Mouse (Mus musculus) midbrain, embryonic 16.5 days (tissue): ENCODE data around the gene Qsox2. TPM values are rescaled to one million over a fixed set of nuclear protein-coding genes. Genes with fewer than 3 reads are reported as not detected.

Experiments used
- ATAC-seq: fragments of 200-750 bp; cut with Nextera tagmentation; 2 replicates; pipeline ENCODE4 v1.8.0; 2017; ENCODE audit warnings: moderate TSS enrichment
- H3K27ac ChIP-seq: fragments of 300-500 bp; sonication (generic); 2 replicates; pipeline ENCODE4 v1.5.1; 2014; ENCODE audit warnings: mild to moderate bottlenecking, low read length, mixed read lengths
- H3K27me3 ChIP-seq: fragments of 300-500 bp; sonication (generic); 2 replicates; pipeline ENCODE4 v1.6.1; 2014; ENCODE audit warnings: low read depth, low read length, mixed read lengths; ENCODE audit not compliant: control insufficient read depth, insufficient read depth
- H3K36me3 ChIP-seq: fragments of 300-500 bp; sonication (generic); 2 replicates; pipeline ENCODE4 v1.6.1; 2014; ENCODE audit warnings: mild to moderate bottlenecking, low read length, moderate library complexity, mixed read lengths; ENCODE audit not compliant: control insufficient read depth, insufficient read depth
- H3K4me1 ChIP-seq: fragments of 300-500 bp; sonication (generic); 2 replicates; pipeline ENCODE4 v1.6.1; 2014; ENCODE audit warnings: mild to moderate bottlenecking, low read length, mixed read lengths; ENCODE audit not compliant: control insufficient read depth, insufficient read depth
- H3K4me2 ChIP-seq: fragments of 300-500 bp; sonication (generic); 2 replicates; pipeline ENCODE4 v1.6.1; 2014; ENCODE audit warnings: mild to moderate bottlenecking, low read length, mixed read lengths
- H3K4me3 ChIP-seq: fragments of 300-500 bp; sonication (generic); 2 replicates; pipeline ENCODE4 v1.5.1; 2014; ENCODE audit warnings: low read depth, mild to moderate bottlenecking, low read length, moderate library complexity, mixed read lengths
- H3K9ac ChIP-seq: fragments of 300-500 bp; sonication (generic); 2 replicates; pipeline ENCODE4 v1.6.1; 2014; ENCODE audit warnings: low read depth, low read length, mixed read lengths
- H3K9me3 ChIP-seq: fragments of 300-500 bp; sonication (generic); replicated peaks from 2 replicates; pipeline ENCODE4 v1.6.1; 2014; ENCODE audit warnings: mild to moderate bottlenecking, low read length, mixed read lengths; ENCODE audit not compliant: control insufficient read depth, poor library complexity, severe bottlenecking
- WGBS: fragments of 180-500 bp; shearing (Covaris S2); extraction: QIAGEN DNeasy Blood & Tissue Kit; methylation state at CpG from one replicate; pipeline ENCODE4 v1.1.7; 2014; 5-methylcytosine and 5-hydroxymethylcytosine counted together
- polyA plus RNA-seq: library from polyadenylated mRNA; unstranded; fragments of >200 nt; fragmentation: Nextera tagmentation; extraction: Ambion mirVana; gene quantifications from 2 replicates; pipeline ENCODE4 v1.2.1, GENCODE M21; 2015

Qsox2 gene
- polyA plus RNA-seq, 1 experiment from 2014 or later, result 18.4 TPM

GRCm38 (mm10) chr2:26234253-26234652, 3.1 kb downstream of the Qsox2 start:
- Histone ChIP-seq H3K4me3 (no peak overlapping the region), H3K4me2 (no peak overlapping the region), H3K9ac (no peak overlapping the region), H3K9me3 (no peaks in the 10 kb centered on the region), H3K27ac (no peak overlapping the region), H3K4me1 (peaks cover 9% of the 10 kb centered on the region), H3K27me3 (no peaks in the 10 kb centered on the region), H3K36me3 (no peaks in the 10 kb centered on the region)
- ATAC-seq, result no peak
- 81% methylated on average over 5 of the region's 5 CpGs for WGBS

DNA sequence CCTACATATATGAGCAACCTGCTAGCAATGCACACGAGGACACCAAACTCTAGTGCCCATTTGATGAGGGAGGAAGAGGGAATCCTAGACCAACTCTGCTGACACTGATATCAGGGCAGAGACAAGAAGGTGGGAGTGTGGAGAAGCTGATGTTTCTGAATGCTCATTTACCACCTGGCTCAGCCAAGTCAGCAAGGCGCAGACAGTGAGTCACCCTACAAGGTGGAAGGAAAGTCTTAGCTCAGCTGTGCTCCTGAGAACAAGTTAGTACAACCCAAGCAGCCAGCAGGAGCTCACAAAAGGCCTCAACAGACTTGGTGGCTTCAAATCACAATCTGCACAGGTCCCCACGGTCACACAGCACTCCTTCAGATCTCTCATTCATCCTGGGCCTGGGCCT, 6.0 kb downstream of the Qsox2 start:
- Histone ChIP-seq H3K9ac (no peak overlapping the region), H3K9me3 (no peaks in the 10 kb centered on the region), H3K36me3 (peaks cover 4% of the 10 kb centered on the region; the same call in 1 of the 2 replicates), H3K4me3 (no peak overlapping the region), H3K4me1 (peaks cover 6% of the 10 kb centered on the region), H3K4me2 (no peak overlapping the region), H3K27ac (no peak overlapping the region), H3K27me3 (no peaks in the 10 kb centered on the region)
- ATAC-seq, result no peak
- 84% methylated on average over 3 of the region's 3 CpGs for WGBS

GRCm38 (mm10) chr2:26230253-26230652, 7.1 kb downstream of the Qsox2 start:
- Histone ChIP-seq H3K27me3 (no peaks in the 10 kb centered on the region), H3K9me3 (no peaks in the 10 kb centered on the region), H3K4me2 (no peak overlapping the region), H3K36me3 (peaks cover 4% of the 10 kb centered on the region; the same call in 1 of the 2 replicates), H3K4me1 (no peaks in the 10 kb centered on the region; the same call in 1 of the 2 replicates), H3K27ac (no peak overlapping the region), H3K4me3 (no peak overlapping the region), H3K9ac (no peak overlapping the region)
- WGBS, result 51% methylated on average over 4 of the region's 4 CpGs
- ATAC-seq, result no peak

- peak; percentile 78 for ATAC-seq
Observed at GRCm38 (mm10) chr2:26227788-26228187, 9.5 kb downstream of the Qsox2 start.

DNA sequence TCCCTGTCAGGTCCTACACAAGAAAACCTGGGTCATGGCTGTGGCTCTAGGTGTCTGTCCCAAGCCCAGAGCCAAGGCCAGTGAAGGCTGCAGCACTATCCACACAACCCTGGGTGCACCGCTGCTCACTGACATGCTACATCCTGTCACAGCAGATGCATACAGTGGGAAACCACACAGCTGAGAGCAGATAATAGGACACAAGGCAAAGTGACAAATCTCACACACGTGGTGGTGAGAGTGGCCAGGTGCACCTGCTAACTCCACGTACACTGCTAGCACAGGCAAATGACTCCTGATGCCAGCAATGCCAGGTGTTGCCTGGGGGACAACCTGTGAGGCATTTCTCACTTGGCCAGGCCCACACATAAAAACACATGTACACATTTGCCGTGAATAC, 12.1 kb downstream of the Qsox2 start:
- Histone ChIP-seq H3K9ac (no peak overlapping the region), H3K4me2 (no peak overlapping the region), H3K4me1 (no peaks in the 10 kb centered on the region), H3K27me3 (no peaks in the 10 kb centered on the region), H3K4me3 (no peak overlapping the region), H3K27ac (no peak overlapping the region), H3K9me3 (no peaks in the 10 kb centered on the region), H3K36me3 (peaks cover 27% of the 10 kb centered on the region)
- 89% methylated on average over 4 of the region's 4 CpGs for WGBS
- no peak for ATAC-seq

More at GRCm38 (mm10) chr2:26227788-26228187, 9.5 kb downstream of the Qsox2 start:
- Histone ChIP-seq H3K27me3 (no peaks in the 10 kb centered on the region), H3K9me3 (no peaks in the 10 kb centered on the region), H3K36me3 (peaks cover 13% of the 10 kb centered on the region), H3K4me2 (no peak overlapping the region), H3K27ac (no peak overlapping the region), H3K9ac (no peak overlapping the region), H3K4me1 (no peaks in the 10 kb centered on the region), H3K4me3 (no peak overlapping the region)
- WGBS, result 50% methylated on average over 1 of the region's 1 CpGs

DNA sequence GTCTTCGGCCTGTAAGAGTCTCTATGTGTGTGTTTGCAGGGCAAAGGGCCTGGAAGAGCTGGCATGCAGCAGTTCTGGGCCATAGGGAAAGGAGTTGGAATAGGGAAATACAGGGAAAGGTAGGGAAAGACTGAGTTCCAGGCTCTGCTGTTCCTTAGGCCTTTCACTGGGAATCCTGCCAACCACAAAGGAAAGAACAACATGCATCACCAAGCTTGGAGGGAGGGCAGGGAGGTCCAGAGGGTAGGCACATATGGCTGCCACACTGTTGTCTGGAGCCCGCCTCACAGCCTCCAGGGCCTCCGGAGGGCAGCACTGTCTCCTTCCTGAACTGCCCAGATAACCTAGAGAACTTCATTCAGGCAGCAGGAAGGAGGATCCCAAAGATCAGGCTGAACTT, 13.4 kb downstream of the Qsox2 start:
- Histone ChIP-seq H3K27me3 (no peaks in the 10 kb centered on the region), H3K4me2 (no peak overlapping the region), H3K27ac (no peak overlapping the region), H3K36me3 (peaks cover 35% of the 10 kb centered on the region), H3K4me1 (no peaks in the 10 kb centered on the region), H3K4me3 (no peak overlapping the region), H3K9me3 (no peaks in the 10 kb centered on the region), H3K9ac (no peak overlapping the region)
- whole genome bisulfite sequencing, result 88% methylated on average over 3 of the region's 3 CpGs
- no peak for ATAC-seq

GRCm38 (mm10) chr2:26214526-26214925, 22.8 kb downstream of the Qsox2 start:
- H3K9ac ChIP-seq, result no peak overlapping the region
- no peak for ATAC-seq
- no peaks in the 10 kb centered on the region for H3K4me1 ChIP-seq
- H3K4me3 ChIP-seq, result no peak overlapping the region
- no peaks in the 10 kb centered on the region for H3K27me3 ChIP-seq
- H3K9me3 ChIP-seq, result no peaks in the 10 kb centered on the region
- H3K4me2 ChIP-seq, result no peak overlapping the region
- no peak overlapping the region for H3K27ac ChIP-seq
- WGBS, result 25% methylated on average over 3 of the region's 3 CpGs
- peaks cover 53% of the 10 kb centered on the region for H3K36me3 ChIP-seq

DNA sequence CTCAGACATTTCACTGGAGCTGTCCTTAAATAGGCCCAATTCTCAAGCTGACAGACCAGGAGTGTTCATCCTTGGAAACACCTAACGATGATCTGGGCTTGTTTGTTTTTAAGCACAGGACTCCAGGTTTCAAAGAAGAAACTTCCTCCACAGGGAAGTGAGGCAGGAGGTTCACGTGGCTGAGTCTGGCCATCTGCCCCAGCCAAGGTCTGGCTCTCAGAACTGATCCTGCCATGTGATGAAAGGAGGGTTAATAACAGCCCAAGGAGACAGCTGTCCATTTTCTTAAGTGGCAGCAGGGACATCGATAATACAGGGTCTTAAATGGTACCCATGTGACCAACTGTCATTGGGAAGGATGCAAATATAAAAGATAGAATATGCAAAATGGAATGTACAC, 27.8 kb downstream of the Qsox2 start:
- Histone ChIP-seq H3K27me3 (peaks cover 40% of the 10 kb centered on the region), H3K9me3 (no peaks in the 10 kb centered on the region), H3K4me3 (no peak overlapping the region), H3K4me2 (no peak overlapping the region), H3K9ac (no peak overlapping the region), H3K27ac (no peak overlapping the region), H3K36me3 (peaks cover 31% of the 10 kb centered on the region), H3K4me1 (peaks cover 4% of the 10 kb centered on the region)
- 60% methylated on average over 3 of the region's 3 CpGs for WGBS
- no peak for ATAC-seq

DNA sequence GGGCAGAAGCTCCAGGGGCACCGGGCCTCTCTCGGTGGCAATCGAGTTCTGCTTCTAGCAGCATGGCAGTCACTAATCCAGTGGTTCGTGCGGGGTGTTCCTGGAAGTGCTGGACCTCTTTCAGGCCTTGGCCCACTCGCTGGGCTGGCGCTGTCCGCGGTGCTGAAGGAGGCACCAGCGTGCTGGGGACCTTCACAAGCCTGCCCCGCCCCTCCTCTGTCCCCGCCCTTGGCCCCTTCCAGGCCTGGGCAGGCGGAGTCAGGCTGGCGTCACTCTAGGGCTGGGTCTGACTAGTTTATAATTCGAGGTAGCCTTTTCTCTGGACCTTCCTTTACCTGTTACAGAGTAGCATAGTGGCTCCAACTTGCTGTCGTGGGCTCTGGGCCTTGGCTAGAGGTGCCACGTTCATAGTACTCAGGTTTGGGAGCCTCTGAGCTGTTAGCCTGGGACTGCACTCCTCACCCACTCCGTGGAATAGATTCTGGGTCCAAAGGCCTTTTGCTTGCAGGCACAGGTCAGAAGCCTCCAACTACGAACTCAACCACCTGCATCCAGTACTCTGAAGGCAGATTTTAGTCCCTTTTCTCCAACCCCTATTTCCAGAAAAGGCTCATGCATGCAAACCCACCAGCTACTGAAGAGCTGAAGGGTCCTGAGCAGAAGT, 29.1 kb downstream of the Qsox2 start, which contains the start of gene Lhx3:
Lhx3 (minus strand) TSS at position 164 of the 664 bp plus-strand sequence.
- Histone ChIP-seq H3K4me2 (no peak within 1 kb of the TSS), H3K36me3 (peaks cover 22% of the 10 kb centered on the region), H3K27ac (no peak within 1 kb of the TSS), H3K9ac (no peak within 1 kb of the TSS), H3K27me3 (peaks cover 51% of the 10 kb centered on the region), H3K4me3 (no peak within 1 kb of the TSS), H3K4me1 (peaks cover 4% of the 10 kb centered on the region), H3K9me3 (no peaks in the 10 kb centered on the region)
- WGBS, result 9% methylated on average over 19 of the region's 19 CpGs
- peak; percentile 47; the same call in 1 of the 2 replicates for ATAC-seq
